Mouse (Mus musculus) lung, adult 2 months (tissue): ENCODE data around the gene Slc29a1. TPM values are rescaled to one million over a fixed set of nuclear protein-coding genes. Genes with fewer than 3 reads are reported as not detected.

Experiments used
- DNase-seq: peaks from one replicate; pipeline ENCODE4 v3.0.0; 2022
- H3K4me1 ChIP-seq: fragments of 200-500 bp; 2 replicates; pipeline ENCODE4 v1.6.1; 2011; ENCODE audit warnings: low read length; ENCODE audit not compliant: control insufficient read depth, insufficient read depth
- H3K4me3 ChIP-seq: fragments of 200-500 bp; replicated peaks from 2 replicates; pipeline ENCODE3; 2011; ENCODE audit warnings: low read depth, mild to moderate bottlenecking, control low read depth, low read length; ENCODE audit errors: extremely low read depth
- CTCF ChIP-seq: fragments of 200-500 bp; IDR thresholded peaks from 2 replicates; pipeline ENCODE4 v1.5.1; 2011; ENCODE audit warnings: mild to moderate bottlenecking, low read length, control low read depth; ENCODE audit not compliant: insufficient read depth
- POLR2A ChIP-seq: fragments of 200-500 bp; IDR thresholded peaks from 2 replicates; pipeline ENCODE4 v1.6.1; 2011; ENCODE audit warnings: low read depth, mild to moderate bottlenecking, control low read depth, low read length, borderline replicate concordance; ENCODE audit errors: extremely low read depth
- WGBS: fragments of 180-500 bp; shearing (Covaris S2); methylation state at CpG from one replicate; pipeline ENCODE4 v1.1.7; 2018; 5-methylcytosine and 5-hydroxymethylcytosine counted together
- polyA plus RNA-seq: library from polyadenylated mRNA; depleted of rRNA; stranded (reverse); fragments of >200 nt; gene quantifications from 2 replicates; pipeline ENCODE4 v1.2.3, GENCODE M21; 2012

Gene Slc29a1
- polyA plus RNA-seq, 1 experiment: 185 TPM

GRCm38 (mm10) chr17:45584939-45585678 is 14.3 kb downstream of the Slc29a1 start:
- no peak overlapping the region for H3K4me3 ChIP-seq
- peak; percentile 60 for DNase-seq
- WGBS: 19% methylated on average over 14 of the region's 14 CpGs

GRCm38 (mm10) chr17:45584096-45584896 is 15.1 kb downstream of the Slc29a1 start:
- Histone ChIP-seq H3K4me3 (peak overlapping the region; percentile 10), H3K4me1 (peaks cover 23% of the 10 kb centered on the region)
- peak; percentile 73 for DNase-seq
- 23% methylated on average over 12 of the region's 12 CpGs for WGBS
- TF ChIP-seq POLR2A (peak; percentile 27; the same call in 1 of the 2 replicates), CTCF (no peak)

More at GRCm38 (mm10) chr17:45584939-45585678, 14.3 kb downstream of the Slc29a1 start:
- TF ChIP-seq POLR2A (peak; percentile 37; the same call in 1 of the 2 replicates), CTCF (peak; percentile 77)
- H3K4me1 ChIP-seq: peaks cover 23% of the 10 kb centered on the region

DNA sequence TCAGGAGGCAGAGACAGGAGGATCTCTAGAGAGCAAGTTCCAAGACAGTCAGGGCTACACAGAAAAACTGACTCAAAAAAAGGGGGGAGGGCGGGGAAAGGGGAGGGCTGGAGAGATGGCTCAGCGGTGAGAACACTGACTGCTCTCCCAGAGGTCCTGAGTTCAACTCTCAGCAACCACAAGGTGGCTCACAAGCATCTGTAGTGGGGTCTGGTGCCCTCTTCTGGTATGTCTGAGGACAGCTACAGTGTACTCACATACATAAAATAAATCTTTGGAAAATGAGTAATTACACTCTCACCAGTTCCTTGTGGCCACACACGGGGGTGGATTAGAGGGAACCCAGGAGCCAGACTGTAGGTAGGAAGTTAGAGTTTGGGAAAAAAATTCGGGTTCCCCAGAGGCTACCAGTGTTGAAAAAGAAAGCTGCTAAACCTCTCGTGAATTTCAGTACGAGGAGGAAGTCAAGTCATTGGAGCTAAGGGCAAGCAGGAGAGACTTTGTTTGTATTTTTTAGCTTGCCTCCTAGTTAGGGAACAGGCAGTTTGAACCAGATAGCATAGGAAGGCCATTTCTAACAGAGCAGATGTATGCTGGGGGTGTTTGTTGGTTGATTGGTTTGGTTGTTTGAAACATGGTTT is 16.6 kb downstream of the Slc29a1 start:
- no peak for DNase-seq
- TF ChIP-seq POLR2A (no peak), CTCF (peak; percentile 53)
- WGBS: 44% methylated on average over 6 of the region's 6 CpGs
- Histone ChIP-seq H3K4me1 (peaks cover 23% of the 10 kb centered on the region), H3K4me3 (no peak overlapping the region)

GRCm38 (mm10) chr17:45582188-45582587 is 17.2 kb downstream of the Slc29a1 start:
- WGBS: 92% methylated on average over 6 of the region's 6 CpGs
- peaks cover 23% of the 10 kb centered on the region for H3K4me1 ChIP-seq
- H3K4me3 ChIP-seq: no peak overlapping the region
- DNase-seq: no peak
- TF ChIP-seq CTCF (no peak), POLR2A (no peak)

DNA sequence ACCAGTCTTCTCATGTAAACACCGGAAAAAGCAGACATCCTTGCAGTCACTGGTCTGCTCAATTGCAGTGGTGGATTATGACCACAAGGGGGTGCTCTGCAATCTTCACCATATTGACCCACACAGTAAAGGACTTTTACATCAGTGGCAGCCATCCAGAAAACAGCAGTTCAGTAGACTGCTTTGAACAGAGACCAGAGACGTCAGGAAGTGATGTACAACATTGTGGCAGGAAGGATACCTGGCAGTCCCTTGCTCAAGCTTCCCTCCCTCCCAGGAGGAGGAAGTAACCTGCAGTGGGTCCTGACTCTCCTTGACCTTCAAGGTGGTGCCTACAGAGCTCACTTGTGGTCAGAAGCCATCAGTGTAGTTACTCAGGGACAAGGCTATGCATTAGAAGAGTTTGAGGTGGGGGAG is 17.8 kb downstream of the Slc29a1 start:
- WGBS: 3% methylated on average over 2 of the region's 2 CpGs
- Histone ChIP-seq H3K4me1 (peaks cover 23% of the 10 kb centered on the region), H3K4me3 (no peak overlapping the region)
- peak; percentile 64 for DNase-seq
- TF ChIP-seq POLR2A (no peak), CTCF (peak; percentile 56)

DNA sequence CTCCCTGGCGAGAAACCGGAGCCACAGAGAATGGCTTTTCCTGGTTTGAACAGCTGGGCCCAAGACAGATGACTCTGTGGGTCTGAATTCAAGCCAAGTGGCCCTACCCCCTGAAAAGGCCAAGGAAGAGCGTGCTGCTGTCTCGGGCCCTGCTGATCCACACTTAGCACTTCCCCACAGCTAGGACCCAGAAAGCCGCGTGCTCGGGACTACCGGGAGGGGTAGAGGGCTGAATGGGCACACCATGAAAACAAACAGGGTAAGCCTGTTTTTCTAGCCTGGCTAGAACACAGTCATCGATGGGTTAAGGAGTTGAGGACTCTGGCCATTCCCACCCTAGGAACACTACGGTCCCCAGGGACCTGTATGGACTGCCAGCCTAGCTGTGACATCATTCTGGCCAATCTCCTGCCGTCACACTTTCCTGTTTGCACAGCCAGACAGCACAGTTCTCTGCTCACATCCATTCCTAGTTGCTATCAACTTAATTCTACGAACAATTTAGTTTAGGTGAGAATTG is 18.4 kb downstream of the Slc29a1 start:
- H3K4me1 ChIP-seq: peaks cover 22% of the 10 kb centered on the region
- DNase-seq: no peak
- H3K4me3 ChIP-seq: no peak overlapping the region
- TF ChIP-seq POLR2A (no peak), CTCF (no peak)
- WGBS: 16% methylated on average over 12 of the region's 12 CpGs

DNA sequence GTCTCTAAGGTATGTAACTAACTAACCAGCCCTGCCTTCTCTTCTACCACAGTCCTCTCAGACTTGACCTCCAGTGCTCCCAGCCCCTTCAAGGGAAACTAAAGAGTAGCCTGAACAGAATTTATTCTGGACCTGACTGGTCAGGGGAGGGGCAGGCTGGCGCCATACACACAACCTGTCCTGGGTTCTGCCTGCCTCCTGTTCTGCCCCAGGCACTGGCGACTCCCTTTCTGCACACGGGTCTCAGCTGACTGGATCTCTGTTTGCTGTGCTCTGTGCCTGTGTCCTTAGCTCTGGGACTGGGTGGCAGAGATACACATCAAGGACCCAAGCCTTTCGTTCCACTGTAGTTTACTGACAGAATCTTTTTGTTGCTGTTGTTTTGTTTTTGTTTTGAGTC is 19.9 kb downstream of the Slc29a1 start:
- 76% methylated on average over 4 of the region's 4 CpGs for WGBS
- H3K4me1 ChIP-seq: peaks cover 11% of the 10 kb centered on the region
- no peak for TF ChIP-seq CTCF
- TF ChIP-seq POLR2A: no peak
- no peak for DNase-seq
- no peak overlapping the region for H3K4me3 ChIP-seq

DNA sequence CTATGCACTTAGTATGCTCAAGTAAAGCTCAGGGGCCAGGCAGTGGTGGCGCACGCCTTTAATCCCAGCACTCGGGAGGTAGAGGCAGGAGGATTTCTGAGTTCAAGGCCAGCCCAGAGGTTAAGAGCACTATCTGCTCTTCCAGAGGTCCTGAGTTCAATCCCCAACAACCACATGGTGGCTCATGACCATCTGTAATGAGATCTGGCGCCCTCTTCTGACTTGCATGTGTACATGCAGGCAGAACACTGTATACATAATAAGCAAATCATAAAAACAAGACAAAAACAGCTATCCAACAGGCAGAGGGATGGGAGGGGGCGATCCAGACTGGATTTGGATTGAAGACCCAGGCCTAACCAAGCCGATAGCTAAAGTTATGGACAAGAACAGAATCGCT is 20.6 kb downstream of the Slc29a1 start:
- TF ChIP-seq POLR2A: no peak
- peak; percentile 17; the same call in 1 of the 2 replicates for TF ChIP-seq CTCF
- H3K4me1 ChIP-seq: peaks cover 10% of the 10 kb centered on the region
- no peak overlapping the region for H3K4me3 ChIP-seq
- no peak for DNase-seq
- 78% methylated on average over 7 of the region's 7 CpGs for WGBS

DNA sequence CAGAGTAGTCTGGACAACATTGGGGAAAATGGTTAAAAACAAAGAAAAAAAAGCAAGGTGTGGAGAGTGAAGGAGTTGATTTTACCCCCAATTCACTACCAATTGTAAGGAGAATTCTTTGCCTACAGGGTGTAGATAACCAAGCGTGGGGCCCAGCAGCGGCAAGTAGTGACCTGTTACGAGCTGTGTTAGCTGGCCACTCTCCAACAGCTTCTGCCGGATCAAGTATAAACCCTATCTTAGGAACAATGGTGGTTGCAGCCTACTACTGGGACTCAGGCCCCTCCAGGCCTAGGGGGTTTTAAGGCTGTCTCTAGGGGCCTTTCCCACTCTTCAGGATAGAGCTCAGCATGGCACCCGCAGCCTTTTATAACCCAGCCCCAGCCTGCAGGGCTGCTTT is 21.2 kb downstream of the Slc29a1 start:
- Histone ChIP-seq H3K4me1 (peaks cover 10% of the 10 kb centered on the region), H3K4me3 (no peak overlapping the region)
- TF ChIP-seq CTCF: no peak
- DNase-seq: no peak
- WGBS: 52% methylated on average over 5 of the region's 5 CpGs
